Mouse (Mus musculus): Measurements from ENCODE around the gene Fam81a. TPM values are rescaled to one million over a fixed set of nuclear protein-coding genes. Genes with fewer than 3 reads are reported as not detected.

Gene Fam81a
- 4.9 and 5.7 TPM in 2 replicates for polyA plus RNA-seq (2016; fragmentation: Nextera tagmentation; extraction: Ambion mirVana)

- 75% methylated on average over 7 of the region's 7 CpGs for WGBS
- H3K27me3 ChIP-seq = peaks cover 54% of the 10 kb centered on the region
- H3K36me3 ChIP-seq (replicated peaks) = no peaks in the 10 kb centered on the region
- H3K9ac ChIP-seq = peak within 1 kb of the TSS; percentile 65
- H3K4me1 ChIP-seq = peaks cover 21% of the 10 kb centered on the region
- no peaks in the 10 kb centered on the region for H3K9me3 ChIP-seq
- peak within 1 kb of the TSS; percentile 94 for H3K4me2 ChIP-seq
- no peak within 1 kb of the TSS for H3K27ac ChIP-seq
- ATAC-seq (ENCODE audit: low FRiP score) = no peak
- H3K4me3 ChIP-seq (replicated peaks) = peak within 1 kb of the TSS; percentile 74
Measured at GRCm38 (mm10) chr9:70142460-70142859, at the start of gene Fam81a. Gene Fam81a, minus strand, starts transcription at chr9:70142560.

- no peak overlapping the region for H3K4me2 ChIP-seq
- 22% methylated on average over 7 of the region's 7 CpGs for WGBS
- ATAC-seq (ENCODE audit: low FRiP score) = no peak
- H3K4me1 ChIP-seq = peaks cover 12% of the 10 kb centered on the region; the same call in 1 of the 2 replicates
- no peaks in the 10 kb centered on the region for H3K36me3 ChIP-seq (replicated peaks)
- peak overlapping the region; percentile 61; the same call in 1 of the 2 replicates for H3K27ac ChIP-seq
- H3K9me3 ChIP-seq = no peaks in the 10 kb centered on the region
- no peak overlapping the region for H3K9ac ChIP-seq
- peaks cover 4% of the 10 kb centered on the region; the same call in 1 of the 2 replicates for H3K27me3 ChIP-seq
- H3K4me3 ChIP-seq (replicated peaks) = no peak overlapping the region
Measured at GRCm38 (mm10) chr9:70182639-70183038, 40.3 kb upstream of the Fam81a start.

GRCm38 (mm10) chr9:70181719-70182118 lies 39.4 kb upstream of the Fam81a start:
- no peak overlapping the region for H3K9ac ChIP-seq
- no peak overlapping the region for H3K4me2 ChIP-seq
- H3K27me3 ChIP-seq = peaks cover 4% of the 10 kb centered on the region; the same call in 1 of the 2 replicates
- 26% methylated on average over 12 of the region's 12 CpGs for WGBS
- H3K4me3 ChIP-seq (replicated peaks) = no peak overlapping the region
- no peaks in the 10 kb centered on the region for H3K9me3 ChIP-seq
- H3K27ac ChIP-seq = peak overlapping the region; percentile 77; the same call in 1 of the 2 replicates
- no peaks in the 10 kb centered on the region for H3K36me3 ChIP-seq (replicated peaks)
- ATAC-seq (ENCODE audit: low FRiP score) = peak; percentile 57; the same call in 1 of the 2 replicates
- peaks cover 12% of the 10 kb centered on the region; the same call in 1 of the 2 replicates for H3K4me1 ChIP-seq

- ATAC-seq (ENCODE audit: low FRiP score) = no peak
- no peak overlapping the region for H3K4me3 ChIP-seq (replicated peaks)
- no peak overlapping the region for H3K9ac ChIP-seq
- no peaks in the 10 kb centered on the region for H3K9me3 ChIP-seq
- H3K36me3 ChIP-seq (replicated peaks) = no peaks in the 10 kb centered on the region
- WGBS = 77% methylated on average over 3 of the region's 3 CpGs
- no peak overlapping the region for H3K4me2 ChIP-seq
- peaks cover 24% of the 10 kb centered on the region for H3K4me1 ChIP-seq
- H3K27ac ChIP-seq = no peak overlapping the region
- H3K27me3 ChIP-seq = peaks cover 4% of the 10 kb centered on the region; the same call in 1 of the 2 replicates
Measured at GRCm38 (mm10) chr9:70176291-70176690, 33.9 kb upstream of the Fam81a start.

GRCm38 (mm10) chr9:70174896-70175295 lies 32.5 kb upstream of the Fam81a start:
- peaks cover 19% of the 10 kb centered on the region for H3K4me1 ChIP-seq
- ATAC-seq (ENCODE audit: low FRiP score) = peak; percentile 44; the same call in 1 of the 2 replicates
- no peak overlapping the region for H3K4me3 ChIP-seq (replicated peaks)
- peak overlapping the region; percentile 19; the same call in 1 of the 2 replicates for H3K4me2 ChIP-seq
- H3K27ac ChIP-seq = peak overlapping the region; percentile 85
- no peaks in the 10 kb centered on the region for H3K9me3 ChIP-seq
- H3K9ac ChIP-seq = no peak overlapping the region
- H3K27me3 ChIP-seq = no peaks in the 10 kb centered on the region
- no peaks in the 10 kb centered on the region for H3K36me3 ChIP-seq (replicated peaks)
- 15% methylated on average over 6 of the region's 6 CpGs for WGBS

- peaks cover 19% of the 10 kb centered on the region for H3K4me1 ChIP-seq
- H3K4me3 ChIP-seq (replicated peaks) = no peak overlapping the region
- peak overlapping the region; percentile 85 for H3K27ac ChIP-seq
- H3K9ac ChIP-seq = no peak overlapping the region
- ATAC-seq (ENCODE audit: low FRiP score) = peak; percentile 60
- H3K4me2 ChIP-seq = peak overlapping the region; percentile 19; the same call in 1 of the 2 replicates
- no peaks in the 10 kb centered on the region for H3K27me3 ChIP-seq
- H3K9me3 ChIP-seq = no peaks in the 10 kb centered on the region
- H3K36me3 ChIP-seq (replicated peaks) = no peaks in the 10 kb centered on the region
- WGBS = 22% methylated on average over 4 of the region's 4 CpGs
Measured at GRCm38 (mm10) chr9:70174291-70174848, 32.0 kb upstream of the Fam81a start.

GRCm38 (mm10) chr9:70168973-70169372 lies 26.6 kb upstream of the Fam81a start:
- H3K9ac ChIP-seq = no peak overlapping the region
- no peaks in the 10 kb centered on the region; the same call in 1 of the 2 replicates for H3K4me1 ChIP-seq
- H3K27ac ChIP-seq = no peak overlapping the region
- H3K9me3 ChIP-seq = no peaks in the 10 kb centered on the region
- H3K36me3 ChIP-seq (replicated peaks) = no peaks in the 10 kb centered on the region
- H3K4me3 ChIP-seq (replicated peaks) = no peak overlapping the region
- no peak for ATAC-seq (ENCODE audit: low FRiP score)
- no peaks in the 10 kb centered on the region for H3K27me3 ChIP-seq
- whole genome bisulfite sequencing = 82% methylated on average over 7 of the region's 7 CpGs
- no peak overlapping the region for H3K4me2 ChIP-seq

- Histone ChIP-seq H3K27ac (no peak overlapping the region), H3K4me1 (no peaks in the 10 kb centered on the region), H3K9ac (no peak overlapping the region), H3K4me2 (no peak overlapping the region), H3K4me3 (replicated peaks) (no peak overlapping the region), H3K36me3 (replicated peaks) (no peaks in the 10 kb centered on the region), H3K27me3 (no peaks in the 10 kb centered on the region), H3K9me3 (no peaks in the 10 kb centered on the region)
- no peak for ATAC-seq (ENCODE audit: low FRiP score)
- WGBS = 88% methylated on average over 10 of the region's 10 CpGs
Measured at GRCm38 (mm10) chr9:70160071-70160470, 17.7 kb upstream of the Fam81a start.

GRCm38 (mm10) chr9:70147618-70148017 lies 5.3 kb upstream of the Fam81a start:
- H3K9ac ChIP-seq = no peak overlapping the region
- ATAC-seq (ENCODE audit: low FRiP score) = no peak
- 84% methylated on average over 3 of the region's 3 CpGs for WGBS
- no peaks in the 10 kb centered on the region for H3K4me1 ChIP-seq
- H3K4me2 ChIP-seq = no peak overlapping the region
- no peaks in the 10 kb centered on the region for H3K9me3 ChIP-seq
- no peak overlapping the region for H3K4me3 ChIP-seq (replicated peaks)
- H3K36me3 ChIP-seq (replicated peaks) = no peaks in the 10 kb centered on the region
- H3K27me3 ChIP-seq = peaks cover 11% of the 10 kb centered on the region
- H3K27ac ChIP-seq = no peak overlapping the region

- 89% methylated on average over 4 of the region's 4 CpGs for WGBS
- Histone ChIP-seq H3K4me2 (no peak overlapping the region), H3K36me3 (replicated peaks) (no peaks in the 10 kb centered on the region)
Measured at GRCm38 (mm10) chr9:70145426-70145825, 3.1 kb upstream of the Fam81a start.

GRCm38 (mm10) chr9:70143326-70143725 lies 966 bp upstream of the Fam81a start:
- 74% methylated on average over 8 of the region's 8 CpGs for WGBS
- Histone ChIP-seq H3K27me3 (peaks cover 46% of the 10 kb centered on the region), H3K4me3 (replicated peaks) (no peak overlapping the region), H3K9me3 (no peaks in the 10 kb centered on the region), H3K4me2 (no peak overlapping the region), H3K27ac (no peak overlapping the region), H3K36me3 (replicated peaks) (no peaks in the 10 kb centered on the region), H3K9ac (no peak overlapping the region), H3K4me1 (peaks cover 19% of the 10 kb centered on the region)
- no peak for ATAC-seq (ENCODE audit: low FRiP score)

More at GRCm38 (mm10) chr9:70145426-70145825, 3.1 kb upstream of the Fam81a start:
- no peak overlapping the region for H3K9ac ChIP-seq
- no peaks in the 10 kb centered on the region for H3K9me3 ChIP-seq
- H3K4me1 ChIP-seq = peaks cover 15% of the 10 kb centered on the region
- peaks cover 32% of the 10 kb centered on the region for H3K27me3 ChIP-seq
- no peak overlapping the region for H3K27ac ChIP-seq
- no peak overlapping the region for H3K4me3 ChIP-seq (replicated peaks)
- no peak for ATAC-seq (ENCODE audit: low FRiP score)

- Histone ChIP-seq H3K4me2 (peak overlapping the region; percentile 94), H3K4me1 (peaks cover 26% of the 10 kb centered on the region), H3K36me3 (replicated peaks) (no peaks in the 10 kb centered on the region), H3K9me3 (no peaks in the 10 kb centered on the region), H3K9ac (0 out of 2 replicates have a peak overlapping the region, but pooled peaks have one; percentile 65), H3K27me3 (peaks cover 58% of the 10 kb centered on the region), H3K27ac (no peak overlapping the region), H3K4me3 (replicated peaks) (peak overlapping the region; percentile 74)
- ATAC-seq (ENCODE audit: low FRiP score) = peak; percentile 34
- 2% methylated on average over 11 of the region's 11 CpGs for WGBS
Measured at GRCm38 (mm10) chr9:70141885-70142326, 454 bp downstream of the Fam81a start.
